Mouse (Mus musculus) C2C12 (cell line): ENCODE data around the gene Rin1.

ENCODE experiments used
- CEBPB ChIP-seq: IDR thresholded peaks from one replicate; pipeline ENCODE4 v1.6.1; 2011; ENCODE audit warnings: low read depth, mild to moderate bottlenecking, control low read depth, moderate library complexity
- CTCF ChIP-seq: IDR thresholded peaks from one replicate; pipeline ENCODE4 v1.5.1; 2011; ENCODE audit not compliant: control insufficient read depth, insufficient read depth, insufficient read length
- MYOD1 ChIP-seq: IDR thresholded peaks from one replicate; pipeline ENCODE4 v1.6.1; 2011; ENCODE audit warnings: low read depth; ENCODE audit not compliant: control insufficient read depth, insufficient read length
- MYOG ChIP-seq: IDR thresholded peaks from one replicate; pipeline ENCODE4 v1.6.1; 2011; ENCODE audit not compliant: control insufficient read depth, insufficient read length; ENCODE audit errors: extremely low read depth
- USF1 ChIP-seq: IDR thresholded peaks from one replicate; pipeline ENCODE4 v1.6.1; 2011; ENCODE audit warnings: low read depth, mild to moderate bottlenecking, control low read depth, moderate library complexity

DNA sequence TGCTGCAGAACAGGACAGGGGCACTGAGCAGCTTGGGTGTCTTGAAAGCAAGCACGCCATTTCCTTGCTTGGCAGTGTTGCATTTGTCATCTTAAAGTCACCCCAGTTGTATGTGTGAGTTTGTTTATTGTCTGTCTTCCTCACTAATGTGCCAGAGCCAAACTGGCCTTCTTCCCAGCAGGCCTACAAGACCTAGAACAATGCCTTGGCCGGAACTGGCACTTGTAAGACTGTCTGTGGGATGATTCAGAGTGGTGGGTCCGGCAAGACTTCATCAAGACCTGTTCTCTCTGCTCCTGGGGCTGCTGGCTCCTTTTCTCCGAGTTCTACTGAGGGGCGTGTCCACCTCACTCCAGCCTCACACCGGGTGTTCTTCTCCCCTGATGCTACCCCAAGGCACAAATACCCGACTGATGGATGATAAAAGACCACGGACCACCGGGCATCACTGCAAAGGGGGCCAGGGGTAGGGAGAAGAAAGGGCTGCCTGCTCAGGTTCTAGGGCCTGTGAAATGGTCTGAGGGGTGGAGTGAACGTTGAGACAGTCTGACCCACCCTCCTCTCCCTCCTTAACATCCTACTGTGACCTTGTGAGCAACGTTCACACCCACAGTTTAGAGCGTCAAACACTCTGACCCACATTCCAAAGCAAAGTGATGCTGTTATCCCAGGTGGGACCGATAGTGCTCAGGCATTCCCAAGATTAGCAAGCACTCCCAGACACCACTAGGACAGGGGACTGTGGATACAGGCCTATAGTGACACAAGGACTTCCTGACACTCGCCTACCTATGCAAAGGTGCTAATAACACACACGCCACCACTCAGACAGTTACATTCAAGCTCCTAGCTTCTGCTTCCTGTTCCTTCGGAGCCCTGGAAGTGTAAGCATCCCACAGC lies 7.8 kb downstream of the Rin1 start:
- TF ChIP-seq CTCF: no peak
- TF ChIP-seq MYOG: no peak
- TF ChIP-seq MYOD1: no peak
- TF ChIP-seq CEBPB: no peak
- TF ChIP-seq USF1: no peak
